In the genomic region with DNA sequence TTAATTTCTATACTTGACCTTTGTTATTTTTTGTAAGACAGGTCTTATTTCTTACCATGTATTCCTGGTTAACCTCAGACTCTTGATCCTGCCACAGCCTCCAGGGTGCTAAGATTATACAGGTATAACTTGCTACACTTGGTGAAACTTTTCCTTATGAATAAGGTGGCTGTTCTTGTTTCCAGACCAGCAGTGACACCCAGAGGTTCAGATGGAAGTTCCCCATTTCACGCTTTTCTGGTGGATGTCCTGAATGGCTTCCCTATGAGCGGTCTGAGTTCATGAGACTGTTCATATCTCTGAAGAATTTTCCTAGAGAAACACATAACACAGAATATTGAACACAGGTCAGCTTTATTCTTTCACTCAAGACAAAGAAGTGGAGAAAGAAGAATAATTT, we compare ENCODE assay signal across 25 mouse cellular contexts.
DNase-seq lines count a peak whose midpoint lies in the region; ATAC-seq and TF ChIP-seq lines count a peak whose summit lies in the region.
"Had no signal": no experiment of that assay in that cellular context is flagged by ENCODE, and none has a peak within 500 bp of the region (broad histone marks: within the 10 kb centered on the region; RNA-seq: fewer than 3 reads in every experiment).

No protein-coding gene starts in this region.

- H3K4me1 ChIP-seq in kidney, postnatal 0 days (replicated peaks; ENCODE audit: insufficient read depth, low read length) = no peaks in the 10 kb centered on the region
- H3K4me1 ChIP-seq in cortical plate, adult 2 months (ENCODE audit: control insufficient read depth, insufficient read depth, low read length) = no peaks in the 10 kb centered on the region
- H3K4me1 ChIP-seq: embryonic facial prominence, embryonic 13.5 days; forebrain, embryonic 13.5 days; limb, embryonic 12.5 days; liver, embryonic 13.5 days; megakaryocyte, embryonic 14.5 days; midbrain, embryonic 15.5 days; neural tube, embryonic 13.5 days had no signal

- WGBS in kidney, postnatal 0 days = 79% methylated on average over 2 of the region's 2 CpGs

- ATAC-seq in kidney, postnatal 0 days (replicated peaks; ENCODE audit: low FRiP score, low read depth) = no peak
- ATAC-seq: forebrain, embryonic 13.5 days; midbrain, embryonic 15.5 days had no signal

- no peak overlapping the region for H3K4me3 ChIP-seq in kidney, postnatal 0 days (replicated peaks; ENCODE audit: low read depth, low read length)
- no peak overlapping the region for H3K4me3 ChIP-seq in cortical plate, adult 2 months (ENCODE audit: insufficient read depth, low read length)
- H3K4me3 ChIP-seq: embryonic facial prominence, embryonic 13.5 days; erythroblast, embryonic 14.5 days; forebrain, embryonic 13.5 days; gastrocnemius, adult 2 months; limb, embryonic 12.5 days; liver, embryonic 13.5 days; megakaryocyte, embryonic 14.5 days; midbrain, embryonic 15.5 days; myocyte; neural tube, embryonic 13.5 days had no signal

- TF ChIP-seq POLR2A in cortical plate, adult 2 months (IDR thresholded peaks at IDR 0.05; ENCODE audit: extremely low read depth, insufficient read depth, low read length) = no peak

- H3K9me3 ChIP-seq in kidney, postnatal 0 days (replicated peaks; ENCODE audit: low read length) = no peaks in the 10 kb centered on the region
- H3K9me3 ChIP-seq: embryonic facial prominence, embryonic 13.5 days; forebrain, embryonic 13.5 days; limb, embryonic 12.5 days; liver, embryonic 13.5 days; midbrain, embryonic 15.5 days; neural tube, embryonic 13.5 days had no signal

- H3K27ac ChIP-seq in kidney, postnatal 0 days = no peak overlapping the region
- H3K27ac ChIP-seq in cortical plate, adult 2 months (ENCODE audit: insufficient read depth, low read length) = no peak overlapping the region
- H3K27ac ChIP-seq: embryonic facial prominence, embryonic 13.5 days; forebrain, embryonic 13.5 days; gastrocnemius, adult 2 months; limb, embryonic 12.5 days; liver, embryonic 13.5 days; midbrain, embryonic 15.5 days; neural tube, embryonic 13.5 days had no signal

- H3K4me2 ChIP-seq in kidney, postnatal 0 days (ENCODE audit: low read length) = no peak overlapping the region
- H3K4me2 ChIP-seq: embryonic facial prominence, embryonic 13.5 days; forebrain, embryonic 13.5 days; limb, embryonic 12.5 days; liver, embryonic 13.5 days; midbrain, embryonic 15.5 days; neural tube, embryonic 13.5 days had no signal

- H3K36me3 ChIP-seq in kidney, postnatal 0 days (ENCODE audit: insufficient read depth, low read length) = no peaks in the 10 kb centered on the region
- H3K36me3 ChIP-seq: embryonic facial prominence, embryonic 13.5 days; limb, embryonic 12.5 days; liver, embryonic 13.5 days; midbrain, embryonic 15.5 days; neural tube, embryonic 13.5 days had no signal

- H3K9ac ChIP-seq in kidney, postnatal 0 days (ENCODE audit: low read depth, low read length) = no peak overlapping the region
- H3K9ac ChIP-seq: embryonic facial prominence, embryonic 13.5 days; forebrain, embryonic 13.5 days; limb, embryonic 12.5 days; liver, embryonic 13.5 days; midbrain, embryonic 15.5 days; neural tube, embryonic 13.5 days had no signal

- DNase-seq in adrenal gland, postnatal 14 days = peak; percentile 4
- DNase-seq in adrenal gland, postnatal 10 days = no peak
- no peak for DNase-seq in kidney, postnatal 0 days (ENCODE audit: low spot score)
- DNase-seq in kidney, postnatal 14 days = no peak
- DNase-seq in A20 (ENCODE audit: low read depth, low spot score) = peak; percentile 9
- DNase-seq in testis, postnatal 10 days (ENCODE audit: low spot score) = no peak
- DNase-seq in spleen, postnatal 4 days (ENCODE audit: low spot score in 2 of 2) = no peak
- DNase-seq: adrenal gland, postnatal 36 days; cerebellum, adult 11 months; gastrocnemius, adult 2 months; kidney, adult 18-20 months; liver, embryonic 13.5 days; lung, adult 2 months; lung, postnatal 36 days; thymus, adult 18-20 months; thymus, postnatal 4 days had no signal

- TF ChIP-seq CTCF in kidney, postnatal 0 days (IDR thresholded peaks at IDR 0.05; ENCODE audit: low read depth) = peak; percentile 44
- peak; percentile 10; the same call in 1 of the 2 replicates for TF ChIP-seq CTCF in cortical plate, adult 2 months (IDR thresholded peaks at IDR 0.05; ENCODE audit: extremely low read depth, insufficient read depth, low read length)

- H3K27me3 ChIP-seq in kidney, postnatal 0 days (ENCODE audit: insufficient read depth, low read length) = no peaks in the 10 kb centered on the region
- H3K27me3 ChIP-seq: embryonic facial prominence, embryonic 13.5 days; forebrain, embryonic 13.5 days; limb, embryonic 12.5 days; liver, embryonic 13.5 days; megakaryocyte, embryonic 14.5 days; midbrain, embryonic 15.5 days; neural tube, embryonic 13.5 days had no signal

Comparison
In these comparisons a context has a peak if more than half of its experiments do, and no peak if none do; other contexts are left out.
1. DNase-seq: peak in adrenal gland, postnatal 14 days (single experiment) and A20 (single experiment); none in adrenal gland, postnatal 10 days (single experiment), kidney, postnatal 0 days (single experiment), kidney, postnatal 14 days (single experiment), testis, postnatal 10 days (single experiment) and spleen, postnatal 4 days (0 of 2).